Mouse (Mus musculus): ENCODE results near the gene Il17d. TPM values are rescaled to one million over a fixed set of nuclear protein-coding genes. Genes with fewer than 3 reads are reported as not detected.

The Il17d gene
- polyA plus RNA-seq, 2 experiments = 6.9 to 41.0 TPM

DNA sequence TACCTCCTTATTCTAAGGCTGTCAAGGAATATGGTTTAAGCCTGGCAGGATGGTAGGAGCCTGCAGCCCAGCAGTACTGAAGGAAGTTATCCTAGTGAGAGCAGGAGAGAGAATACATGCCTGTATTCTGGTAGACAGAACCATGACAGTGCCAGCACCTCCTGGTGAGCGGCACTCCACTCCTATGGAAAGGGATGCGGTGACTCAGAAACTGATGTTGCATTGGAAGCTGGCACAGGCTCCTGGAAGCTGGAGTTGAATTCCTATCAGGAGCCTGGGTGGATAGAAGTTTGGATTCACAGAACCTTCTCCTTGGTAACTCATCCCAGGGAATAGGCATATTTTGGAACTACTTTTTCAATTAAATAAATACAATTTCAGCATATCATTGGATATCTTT, 30.7 kb upstream of the Il17d start:
- no peaks in the 10 kb centered on the region; the same call in 1 of the 2 replicates for H3K4me1 ChIP-seq (ENCODE audit: control insufficient read depth, insufficient read depth, low read length)
- no peak for DNase-seq (ENCODE audit: low spot score)
- H3K27ac ChIP-seq (replicated peaks; ENCODE audit: low read depth, low read length) = no peak overlapping the region
- H3K4me3 ChIP-seq (replicated peaks; ENCODE audit: low read length) = no peak overlapping the region
- H3K27me3 ChIP-seq (ENCODE audit: control insufficient read depth, insufficient read depth, low read length) = no peaks in the 10 kb centered on the region
- no peak for ATAC-seq (ENCODE audit: low FRiP score, low read depth)
- no peak overlapping the region for H3K9ac ChIP-seq (ENCODE audit: low read depth, low read length, severe bottlenecking)
- H3K9me3 ChIP-seq (ENCODE audit: control insufficient read depth, low read length) = no peaks in the 10 kb centered on the region
- H3K4me2 ChIP-seq (replicated peaks; ENCODE audit: low read depth, low read length, severe bottlenecking) = no peak overlapping the region
- H3K36me3 ChIP-seq (ENCODE audit: control insufficient read depth, insufficient read depth, low read length) = peaks cover 9% of the 10 kb centered on the region
- 98% methylated on average over 2 of the region's 2 CpGs for WGBS
- TF ChIP-seq POLR2A (IDR thresholded peaks at IDR 0.05; ENCODE audit: borderline replicate concordance, extremely low read depth, insufficient read depth, insufficient read length) = no peak

DNA sequence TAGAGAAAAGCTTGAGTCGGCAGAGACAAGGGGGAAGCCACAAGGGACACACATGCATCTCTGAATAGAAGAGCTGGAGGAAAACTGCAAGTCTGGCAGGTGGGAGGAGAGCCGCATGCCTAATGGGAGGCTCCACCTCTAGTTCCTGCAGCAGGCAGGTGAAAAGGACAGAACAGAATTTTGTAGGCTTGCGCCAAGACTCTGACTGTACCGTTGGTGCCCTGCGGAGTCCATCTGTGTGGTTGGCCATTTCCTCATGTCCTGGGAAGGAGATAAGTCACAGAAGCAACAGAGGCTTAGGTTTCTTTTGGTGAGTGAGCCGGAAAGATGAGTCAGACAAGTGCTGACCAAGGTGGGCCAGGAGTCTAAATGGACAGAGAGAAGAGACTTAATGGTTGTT, 20.8 kb upstream of the Il17d start:
- no peaks in the 10 kb centered on the region for H3K27me3 ChIP-seq (ENCODE audit: control insufficient read depth, insufficient read depth, low read length)
- no peak overlapping the region for H3K27ac ChIP-seq (replicated peaks; ENCODE audit: low read depth, low read length)
- DNase-seq (ENCODE audit: low spot score) = no peak
- H3K9me3 ChIP-seq (ENCODE audit: control insufficient read depth, low read length) = no peaks in the 10 kb centered on the region
- 90% methylated on average over 6 of the region's 6 CpGs for WGBS
- no peak for TF ChIP-seq POLR2A (IDR thresholded peaks at IDR 0.05; ENCODE audit: borderline replicate concordance, extremely low read depth, insufficient read depth, insufficient read length)
- no peaks in the 10 kb centered on the region for H3K4me1 ChIP-seq (ENCODE audit: control insufficient read depth, insufficient read depth, low read length)
- H3K4me2 ChIP-seq (replicated peaks; ENCODE audit: low read depth, low read length, severe bottlenecking) = no peak overlapping the region
- no peak overlapping the region for H3K4me3 ChIP-seq (replicated peaks; ENCODE audit: low read length)
- peaks cover 8% of the 10 kb centered on the region; the same call in 1 of the 2 replicates for H3K36me3 ChIP-seq (ENCODE audit: control insufficient read depth, insufficient read depth, low read length)
- no peak for ATAC-seq (ENCODE audit: low FRiP score, low read depth)
- H3K9ac ChIP-seq (ENCODE audit: low read depth, low read length, severe bottlenecking) = no peak overlapping the region

DNA sequence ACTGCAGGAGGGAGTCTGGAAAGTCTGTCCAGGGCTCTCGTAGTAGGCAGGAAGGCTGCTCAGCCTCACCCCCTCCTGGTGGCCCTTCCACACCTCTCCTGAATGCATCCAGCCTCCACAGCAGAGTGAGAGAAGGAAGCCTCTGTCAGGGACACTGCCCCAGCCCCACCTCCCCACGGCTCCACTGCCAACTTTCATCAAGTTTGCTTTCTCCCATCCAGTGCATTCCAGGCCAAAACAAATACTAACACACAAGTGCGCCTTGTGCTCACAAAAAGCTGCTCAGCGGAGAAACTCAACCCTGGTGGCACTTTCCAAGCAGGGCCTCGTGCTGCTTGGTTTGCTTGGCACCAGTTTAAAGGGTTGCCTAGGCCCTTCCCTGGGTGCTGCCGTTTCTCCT, 15.0 kb upstream of the Il17d start:
- 52% methylated on average over 6 of the region's 6 CpGs for WGBS
- peak; percentile 79 for ATAC-seq (ENCODE audit: low FRiP score, low read depth)
- peak overlapping the region; percentile 77 for H3K27ac ChIP-seq (replicated peaks; ENCODE audit: low read depth, low read length)

DNA sequence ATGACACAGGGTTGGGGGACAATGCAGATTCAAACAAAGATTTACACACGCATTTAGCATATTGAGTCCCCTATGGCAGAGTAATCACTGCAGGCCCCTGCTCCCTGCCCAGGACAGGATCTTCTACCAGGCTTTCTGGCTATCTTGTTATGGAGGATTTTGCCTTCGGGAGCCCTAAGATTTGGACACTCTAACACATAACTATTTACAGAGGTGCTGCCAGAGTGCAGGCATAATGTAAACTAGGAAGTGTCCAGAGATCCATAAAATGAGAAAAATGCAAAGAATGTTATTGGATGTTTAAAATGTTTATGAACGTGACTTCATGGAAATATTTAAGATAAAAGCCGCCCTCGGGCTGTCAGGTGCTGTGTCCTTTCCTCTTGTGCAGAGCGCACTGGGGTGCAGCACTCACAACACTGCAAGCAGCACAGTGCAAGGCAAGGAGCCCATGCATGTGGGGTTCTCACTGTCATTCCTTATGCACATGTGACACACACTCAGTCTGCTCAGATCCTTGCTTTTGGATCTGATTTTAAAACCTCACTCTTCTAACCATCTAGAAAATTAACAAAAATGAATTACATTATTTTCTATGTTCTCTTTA, 9.3 kb upstream of the Il17d start:
- WGBS = 36% methylated on average over 6 of the region's 6 CpGs
- no peak overlapping the region for H3K4me3 ChIP-seq (replicated peaks; ENCODE audit: low read length)
- DNase-seq (ENCODE audit: low spot score) (peak; percentile 28), ATAC-seq (ENCODE audit: low FRiP score, low read depth) (peak; percentile 68)
- TF ChIP-seq POLR2A (IDR thresholded peaks at IDR 0.05; ENCODE audit: borderline replicate concordance, extremely low read depth, insufficient read depth, insufficient read length) = no peak
- H3K9ac ChIP-seq (ENCODE audit: low read depth, low read length, severe bottlenecking) = no peak overlapping the region
- H3K4me2 ChIP-seq (replicated peaks; ENCODE audit: low read depth, low read length, severe bottlenecking) = no peak overlapping the region
- H3K27ac ChIP-seq (replicated peaks; ENCODE audit: low read depth, low read length) = peak overlapping the region; percentile 7; the same call in 1 of the 2 replicates
- H3K4me1 ChIP-seq (ENCODE audit: control insufficient read depth, insufficient read depth, low read length) = peaks cover 9% of the 10 kb centered on the region; the same call in 1 of the 2 replicates
- H3K9me3 ChIP-seq (ENCODE audit: control insufficient read depth, low read length) = no peaks in the 10 kb centered on the region
- H3K27me3 ChIP-seq (ENCODE audit: control insufficient read depth, insufficient read depth, low read length) = no peaks in the 10 kb centered on the region
- peaks cover 12% of the 10 kb centered on the region; the same call in 1 of the 2 replicates for H3K36me3 ChIP-seq (ENCODE audit: control insufficient read depth, insufficient read depth, low read length)

More for the DNA sequence above, 15.0 kb upstream of the Il17d start:
- Histone ChIP-seq H3K36me3 (ENCODE audit: control insufficient read depth, insufficient read depth, low read length) (no peaks in the 10 kb centered on the region), H3K4me2 (replicated peaks; ENCODE audit: low read depth, low read length, severe bottlenecking) (no peak overlapping the region), H3K9me3 (ENCODE audit: control insufficient read depth, low read length) (no peaks in the 10 kb centered on the region), H3K4me3 (replicated peaks; ENCODE audit: low read length) (no peak overlapping the region), H3K9ac (ENCODE audit: low read depth, low read length, severe bottlenecking) (no peak overlapping the region), H3K4me1 (ENCODE audit: control insufficient read depth, insufficient read depth, low read length) (no peaks in the 10 kb centered on the region), H3K27me3 (ENCODE audit: control insufficient read depth, insufficient read depth, low read length) (no peaks in the 10 kb centered on the region)
- peak; percentile 48 for DNase-seq (ENCODE audit: low spot score)
- TF ChIP-seq POLR2A (IDR thresholded peaks at IDR 0.05; ENCODE audit: borderline replicate concordance, extremely low read depth, insufficient read depth, insufficient read length) = no peak

DNA sequence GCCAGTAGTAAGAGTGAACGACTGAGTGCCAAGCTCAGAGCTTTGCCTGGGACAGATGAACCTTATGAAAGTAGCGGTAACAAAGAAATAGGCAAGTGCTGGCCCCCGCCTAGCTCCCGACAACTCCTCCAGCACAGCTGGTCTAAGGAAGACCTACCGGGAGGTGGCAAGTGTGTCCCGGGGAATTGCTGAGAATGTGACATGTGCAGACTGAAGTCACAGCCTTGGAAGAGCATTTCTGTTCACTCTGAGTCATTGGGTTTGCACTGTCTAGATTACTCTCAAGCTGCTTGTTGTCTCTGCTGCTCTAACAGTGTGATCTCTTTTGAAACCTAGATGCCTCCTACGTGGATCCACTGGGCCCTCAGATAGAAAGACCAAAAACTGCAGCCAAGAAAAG, 7.6 kb upstream of the Il17d start:
- WGBS = 85% methylated on average over 7 of the region's 7 CpGs
- Histone ChIP-seq H3K9me3 (ENCODE audit: control insufficient read depth, low read length) (no peaks in the 10 kb centered on the region), H3K9ac (ENCODE audit: low read depth, low read length, severe bottlenecking) (no peak overlapping the region), H3K4me2 (replicated peaks; ENCODE audit: low read depth, low read length, severe bottlenecking) (no peak overlapping the region), H3K27ac (replicated peaks; ENCODE audit: low read depth, low read length) (no peak overlapping the region), H3K4me3 (replicated peaks; ENCODE audit: low read length) (no peak overlapping the region), H3K27me3 (ENCODE audit: control insufficient read depth, insufficient read depth, low read length) (no peaks in the 10 kb centered on the region), H3K36me3 (ENCODE audit: control insufficient read depth, insufficient read depth, low read length) (peaks cover 12% of the 10 kb centered on the region; the same call in 1 of the 2 replicates), H3K4me1 (ENCODE audit: control insufficient read depth, insufficient read depth, low read length) (peaks cover 9% of the 10 kb centered on the region; the same call in 1 of the 2 replicates)
- DNase-seq (ENCODE audit: low spot score) (no peak), ATAC-seq (ENCODE audit: low FRiP score, low read depth) (no peak)
- no peak for TF ChIP-seq POLR2A (IDR thresholded peaks at IDR 0.05; ENCODE audit: borderline replicate concordance, extremely low read depth, insufficient read depth, insufficient read length)
